Mouse (Mus musculus) G1E-ER4 (cell line): ENCODE results near the gene Rubcn. TPM values are rescaled to one million over a fixed set of nuclear protein-coding genes. Genes with fewer than 3 reads are reported as not detected.
A peak's percentile ranks its signal among the peaks of the same experiment; 100 is the strongest.

Experiments used
- GATA1 ChIP-seq: IDR thresholded peaks from one replicate; pipeline ENCODE4 v1.8.0; 2012; ENCODE audit warnings: low read length, inconsistent platforms
- polyA plus RNA-seq: library from polyadenylated mRNA; stranded (reverse); fragments of >175 nt; gene quantifications from 2 replicates; pipeline ENCODE4 v1.2.3, GENCODE M21; 2012

The Rubcn gene
- polyA plus RNA-seq = 8.8 and 9.3 TPM in 2 replicates

- TF ChIP-seq GATA1 = no peak
Observed at GRCm38 (mm10) chr16:32877343-32878156, at the start of gene Rubcn, which contains the start of gene Fyttd1. TSS of gene Rubcn (minus strand) at chr16:32877766. TSS of gene Fyttd1 (plus strand) at chr16:32877500.

- TF ChIP-seq GATA1 = no peak
Observed at GRCm38 (mm10) chr16:32927044-32927443, 49.5 kb upstream of the Rubcn start.

DNA sequence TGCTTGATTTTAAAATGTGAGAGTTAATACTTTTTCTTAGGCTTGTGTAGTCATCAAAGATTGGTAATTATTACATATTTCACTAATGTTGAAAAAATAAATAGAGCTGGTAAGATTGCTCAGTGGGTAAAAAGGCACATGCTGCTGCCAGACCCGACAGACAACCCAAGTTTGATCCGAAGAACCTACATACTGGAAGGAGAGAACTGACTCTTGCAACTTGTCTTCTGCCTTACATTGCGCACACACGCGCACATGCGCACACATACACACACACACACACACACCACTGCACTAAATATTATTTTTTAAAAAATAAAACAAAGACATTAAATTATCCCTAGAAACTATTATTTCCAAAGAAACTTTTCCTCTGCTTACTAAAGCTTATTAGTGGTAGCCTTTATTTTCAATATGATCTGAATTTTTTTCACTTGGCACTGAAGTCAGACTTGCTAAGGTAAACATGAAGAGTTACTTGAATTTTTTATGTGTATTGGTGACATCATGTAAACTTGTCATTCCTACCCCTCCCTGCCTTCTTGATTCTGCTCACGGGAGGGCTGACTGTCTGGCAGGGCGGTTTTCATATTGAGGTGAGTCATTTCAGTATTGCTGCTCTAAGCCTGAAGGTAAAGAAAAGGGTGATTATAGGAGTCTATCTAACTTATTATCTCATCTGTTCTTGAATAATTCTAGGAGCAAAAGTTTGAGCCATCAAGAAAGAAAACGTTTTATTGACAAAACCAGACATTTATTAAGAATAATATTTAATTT is 37.9 kb upstream of the Rubcn start:
- TF ChIP-seq GATA1 = no peak

GRCm38 (mm10) chr16:32913937-32914881 is 36.6 kb upstream of the Rubcn start, which contains the start of gene Lrch3:
TSS of gene Lrch3 (plus strand) at chr16:32914100.
- TF ChIP-seq GATA1 = no peak

GRCm38 (mm10) chr16:32913212-32913611 is 35.6 kb upstream of the Rubcn start:
- no peak for TF ChIP-seq GATA1

DNA sequence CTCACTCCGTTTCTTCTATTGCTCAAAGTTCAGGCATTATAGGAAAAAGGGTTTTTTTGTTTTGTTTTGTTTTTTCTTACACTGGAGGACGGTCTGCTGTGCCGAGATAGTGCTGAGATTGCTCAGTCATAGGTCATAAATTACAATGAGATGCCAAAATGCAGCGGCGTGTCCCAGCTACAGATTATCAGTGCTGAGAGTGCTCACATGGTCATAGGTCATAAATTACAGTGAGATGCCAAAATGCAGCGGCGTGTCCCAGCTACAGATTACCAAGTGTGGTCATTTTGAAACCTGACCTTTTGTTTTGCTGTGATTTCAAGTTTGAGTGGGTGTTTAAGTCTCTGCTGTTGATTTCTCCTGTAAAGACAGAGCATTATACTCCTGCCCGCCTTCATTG is 29.2 kb upstream of the Rubcn start:
- TF ChIP-seq GATA1 = peak; percentile 16

GRCm38 (mm10) chr16:32906186-32906585 is 28.6 kb upstream of the Rubcn start:
- TF ChIP-seq GATA1 = no peak

DNA sequence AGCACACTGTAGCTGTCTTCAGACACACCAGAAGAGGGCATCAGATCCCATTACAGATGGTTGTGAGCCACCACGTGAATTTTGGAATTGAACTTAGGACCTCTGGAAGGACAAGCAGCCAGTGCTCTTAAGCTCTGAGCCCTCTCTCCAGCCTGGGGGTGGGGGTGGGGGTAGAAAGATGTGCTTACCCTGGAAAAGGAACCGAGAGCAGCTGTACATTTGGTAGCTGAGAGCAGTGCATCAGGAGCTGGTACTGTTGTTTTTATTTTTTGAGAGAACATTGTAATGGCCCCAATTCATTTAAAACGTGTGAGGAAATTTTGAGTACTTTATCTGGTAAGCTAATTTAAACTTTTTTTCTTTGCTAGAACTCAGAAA is 24.5 kb upstream of the Rubcn start:
- TF ChIP-seq GATA1 = no peak

DNA sequence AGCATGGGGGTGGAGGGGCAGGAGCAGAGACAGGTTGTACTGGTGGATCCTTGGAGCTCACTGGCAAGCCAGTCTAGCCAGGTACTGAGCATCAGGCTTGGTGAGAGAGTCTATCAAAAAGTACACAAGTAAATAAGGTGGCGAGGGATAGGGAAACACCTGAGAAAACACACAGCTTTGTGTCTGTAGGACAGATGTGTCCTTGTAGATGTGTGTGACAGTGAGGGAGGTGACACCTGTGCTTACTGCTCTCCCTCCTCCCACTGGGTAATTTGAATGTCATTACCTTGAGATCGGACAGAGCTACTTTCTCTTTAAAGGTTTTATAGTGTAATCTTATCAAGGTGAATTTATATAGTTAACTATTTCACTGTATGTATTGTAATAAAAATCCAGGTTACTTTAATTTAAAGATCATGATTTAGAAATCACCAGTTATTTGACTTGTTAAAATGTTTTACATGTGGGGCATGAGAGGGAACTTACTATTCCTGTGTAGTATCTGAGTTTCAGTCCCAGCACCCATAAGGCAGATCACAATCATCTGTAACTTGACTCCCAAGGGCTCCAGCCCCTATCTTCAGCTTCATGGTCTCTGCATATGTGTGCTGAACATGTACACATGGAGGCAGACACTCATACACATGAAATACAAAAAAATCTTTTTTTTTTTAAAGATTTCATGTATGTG is 23.9 kb upstream of the Rubcn start:
- TF ChIP-seq GATA1 = no peak

DNA sequence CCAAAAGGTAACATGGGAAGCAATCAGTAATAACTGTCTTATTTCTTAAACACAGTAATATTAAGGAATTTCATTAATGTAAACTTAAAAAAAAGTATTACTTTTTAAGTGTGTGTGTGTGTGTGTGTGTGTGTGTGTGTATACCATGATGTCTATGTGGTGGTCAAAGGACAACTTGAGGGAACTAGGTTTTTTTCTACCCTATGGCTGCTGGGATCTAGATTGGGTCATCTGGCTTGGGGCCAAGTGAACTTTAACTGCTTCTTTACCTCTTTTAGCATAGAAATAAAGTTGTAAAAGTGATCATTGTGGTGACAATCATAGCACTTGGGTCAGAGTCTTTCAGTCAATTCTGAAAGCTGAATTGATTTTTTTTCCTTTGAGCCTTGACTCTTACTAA is 18.6 kb upstream of the Rubcn start:
- no peak for TF ChIP-seq GATA1

- no peak for TF ChIP-seq GATA1
Observed at GRCm38 (mm10) chr16:32889881-32890280, 12.3 kb upstream of the Rubcn start.

GRCm38 (mm10) chr16:32887996-32888395 is 10.4 kb upstream of the Rubcn start:
- TF ChIP-seq GATA1 = no peak

GRCm38 (mm10) chr16:32881538-32881937 is 4.0 kb upstream of the Rubcn start:
- no peak for TF ChIP-seq GATA1

DNA sequence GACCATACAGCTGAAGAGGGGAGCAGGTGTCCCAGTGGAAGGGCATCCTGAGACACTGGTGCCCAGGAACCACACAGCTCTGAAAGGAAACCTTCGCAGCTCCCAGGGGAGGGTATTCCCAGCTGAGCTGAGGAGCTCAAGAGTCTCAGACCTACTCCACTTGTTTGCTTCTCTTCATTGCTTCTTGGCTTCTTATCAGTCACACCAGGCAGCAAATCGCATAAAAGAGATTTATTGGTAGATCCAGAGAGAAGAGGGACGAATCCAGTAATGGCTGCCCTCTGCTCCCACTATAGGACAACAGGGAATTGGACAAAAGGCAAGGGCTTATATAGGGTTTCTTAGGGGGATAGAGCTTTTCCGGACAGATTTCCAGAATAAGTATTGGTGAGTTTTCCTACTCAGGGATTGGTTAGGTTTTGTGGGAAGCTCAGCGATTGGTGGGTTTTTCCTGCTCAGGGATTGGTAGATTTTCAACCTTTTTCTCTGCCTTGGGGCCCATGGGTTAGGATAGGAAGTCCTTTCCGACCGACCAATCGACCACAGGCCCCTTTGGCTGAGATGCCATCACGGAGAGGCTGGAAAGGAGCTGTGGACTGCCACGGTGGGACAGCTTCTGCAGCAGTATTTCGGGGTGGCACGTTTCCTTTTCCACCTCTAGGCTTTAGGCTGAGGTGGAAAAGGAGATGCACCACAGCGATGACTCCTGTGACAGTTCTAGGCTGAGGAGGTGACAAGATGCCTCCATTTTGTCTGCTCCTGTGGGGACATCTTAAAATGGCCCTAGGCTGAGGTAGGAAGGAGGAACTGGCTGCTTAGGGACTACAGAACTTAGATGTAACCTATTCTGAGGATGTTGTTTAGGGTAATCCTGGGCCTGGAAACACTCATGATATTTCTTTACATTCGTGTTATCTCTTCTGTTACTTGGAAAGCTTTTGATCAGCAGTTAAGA is 1.7 kb upstream of the Rubcn start:
- no peak for TF ChIP-seq GATA1
